ENCODE assay signal across 9 mouse cellular contexts in genomic region chr17:29238421-29238945, GRCm38 (mm10). TPM values are rescaled to one million over a fixed set of nuclear protein-coding genes. Genes with fewer than 3 reads are reported as not detected.
A peak's percentile ranks its signal among the peaks of the same experiment; 100 is the strongest.
DNase-seq lines count a peak whose midpoint lies in the region; ATAC-seq and TF ChIP-seq lines count a peak whose summit lies in the region.
"Had no signal": no experiment of that assay in that cellular context is flagged by ENCODE, and none has a peak within 500 bp of the region (broad histone marks: within the 10 kb centered on the region; RNA-seq: fewer than 3 reads in every experiment).

No protein-coding gene starts in this region.

- no peaks in the 10 kb centered on the region for H3K9me3 ChIP-seq in heart, embryonic 15.5 days (replicated peaks)
- H3K9me3 ChIP-seq in ES-E14 (ENCODE audit: control insufficient read depth, insufficient read depth, low read depth, low read length): no peaks in the 10 kb centered on the region; the same call in 1 of the 2 replicates
- H3K9me3 ChIP-seq in forebrain, embryonic 11.5 days (ENCODE audit: control insufficient read depth, low read length): no peaks in the 10 kb centered on the region
- H3K9me3 ChIP-seq in liver, embryonic 12.5 days (replicated peaks): no peaks in the 10 kb centered on the region
- H3K9me3 ChIP-seq in stomach, embryonic 16.5 days (replicated peaks; ENCODE audit: control insufficient read depth, low read length): no peaks in the 10 kb centered on the region

- DNase-seq in heart, adult 9 months (ENCODE audit: low spot score in 2 of 2): no peak
- no peak for DNase-seq in ES-E14 (ENCODE audit: low read depth, low spot score)
- DNase-seq in forebrain, embryonic 11.5 days (ENCODE audit: low spot score): no peak
- DNase-seq in c-Kit-positive CD71-positive TER-119-positive erythroid progenitor cells, embryonic 14.5 days (ENCODE audit: low spot score): no peak
- no peak for DNase-seq in T-cell, adult 2 months (ENCODE audit: low spot score)

- peak overlapping the region; percentile 64 for H3K9ac ChIP-seq in heart, embryonic 15.5 days
- H3K9ac ChIP-seq in ES-E14 (ENCODE audit: insufficient read depth, low read depth, low read length, poor library complexity, severe bottlenecking): peak overlapping the region; percentile 39
- peak overlapping the region; percentile 63 for H3K9ac ChIP-seq in forebrain, embryonic 11.5 days (ENCODE audit: low read length)
- 0 out of 2 replicates have a peak overlapping the region, but pooled peaks have one; percentile 45 for H3K9ac ChIP-seq in liver, embryonic 12.5 days
- peak overlapping the region; percentile 78 for H3K9ac ChIP-seq in stomach, embryonic 16.5 days (ENCODE audit: low read length)

- peak overlapping the region; percentile 100 for H3K4me2 ChIP-seq in heart, embryonic 15.5 days
- H3K4me2 ChIP-seq in forebrain, embryonic 11.5 days (ENCODE audit: low read depth, low read length, severe bottlenecking): peak overlapping the region; percentile 99
- H3K4me2 ChIP-seq in liver, embryonic 12.5 days: peak overlapping the region; percentile 70
- peak overlapping the region; percentile 99 for H3K4me2 ChIP-seq in stomach, embryonic 16.5 days (ENCODE audit: low read depth, low read length)

- in situ Hi-C loops in ES-E14 (cut with MboI; ENCODE audit: low sequenced_read_pairs in 2 of 2, unreplicated experiment in 2 of 2): no loop called here

- peaks cover 30% of the 10 kb centered on the region for H3K4me1 ChIP-seq in heart, embryonic 15.5 days (replicated peaks)
- H3K4me1 ChIP-seq in ES-E14 (ENCODE audit: control insufficient read depth in 2 of 2, insufficient read depth in 2 of 2, low read length in 2 of 2, poor library complexity in 1 of 2): peaks cover 0 to 7% of the 10 kb centered on the region in 2 experiments; a peak in 1 of 4 replicates
- H3K4me1 ChIP-seq in forebrain, embryonic 11.5 days (replicated peaks; ENCODE audit: control insufficient read depth, insufficient read depth, low read length): peaks cover 8% of the 10 kb centered on the region
- peaks cover 13% of the 10 kb centered on the region; the same call in 1 of the 2 replicates for H3K4me1 ChIP-seq in liver, embryonic 12.5 days
- H3K4me1 ChIP-seq in stomach, embryonic 16.5 days (ENCODE audit: control insufficient read depth, insufficient read depth, low read length): peaks cover 22% of the 10 kb centered on the region

- H3K27ac ChIP-seq in heart, embryonic 15.5 days: peak overlapping the region; percentile 29; the same call in 1 of the 2 replicates
- no peak overlapping the region for H3K27ac ChIP-seq in ES-E14 (ENCODE audit: insufficient read depth, low read depth, low read length, poor library complexity, severe bottlenecking)
- no peak overlapping the region for H3K27ac ChIP-seq in forebrain, embryonic 11.5 days (ENCODE audit: low read depth, low read length)
- H3K27ac ChIP-seq in liver, embryonic 12.5 days: no peak overlapping the region
- H3K27ac ChIP-seq in stomach, embryonic 16.5 days (ENCODE audit: low read length): no peak overlapping the region

- H3K4me3 ChIP-seq in heart, embryonic 15.5 days: peak overlapping the region; percentile 61
- peak overlapping the region; percentile 59 to 74 for H3K4me3 ChIP-seq in ES-E14 (ENCODE audit: insufficient read depth in 1 of 2, low read depth in 1 of 2, low read length in 2 of 2, poor library complexity in 1 of 2, severe bottlenecking in 1 of 2)
- peak overlapping the region; percentile 62 for H3K4me3 ChIP-seq in forebrain, embryonic 11.5 days (ENCODE audit: low read depth, low read length)
- peak overlapping the region; percentile 53 for H3K4me3 ChIP-seq in liver, embryonic 12.5 days
- peak overlapping the region; percentile 63 for H3K4me3 ChIP-seq in stomach, embryonic 16.5 days (replicated peaks; ENCODE audit: low read length)

- H3K27me3 ChIP-seq in heart, embryonic 15.5 days: peaks cover 58% of the 10 kb centered on the region
- H3K27me3 ChIP-seq in forebrain, embryonic 11.5 days (ENCODE audit: control insufficient read depth, insufficient read depth, low read length): peaks cover 14% of the 10 kb centered on the region
- H3K27me3 ChIP-seq in liver, embryonic 12.5 days (replicated peaks): peaks cover 93% of the 10 kb centered on the region
- 0 out of 2 replicates have a peak, but pooled peaks cover 11% of the 10 kb centered on the region for H3K27me3 ChIP-seq in stomach, embryonic 16.5 days (ENCODE audit: control insufficient read depth, insufficient read depth, low read length)

- no peaks in the 10 kb centered on the region for H3K36me3 ChIP-seq in heart, embryonic 15.5 days
- H3K36me3 ChIP-seq in ES-E14 (ENCODE audit: control insufficient read depth, insufficient read depth, low read length, poor library complexity, severe bottlenecking): no peaks in the 10 kb centered on the region
- no peaks in the 10 kb centered on the region for H3K36me3 ChIP-seq in forebrain, embryonic 11.5 days (ENCODE audit: control insufficient read depth, insufficient read depth, low read length)
- no peaks in the 10 kb centered on the region for H3K36me3 ChIP-seq in liver, embryonic 12.5 days
- no peaks in the 10 kb centered on the region for H3K36me3 ChIP-seq in stomach, embryonic 16.5 days (ENCODE audit: control insufficient read depth, insufficient read depth, low read length)

- 3% methylated on average over 23 of the region's 23 CpGs for WGBS in heart, embryonic 15.5 days
- 3% methylated on average over 23 of the region's 23 CpGs for WGBS in forebrain, embryonic 11.5 days
- 5% methylated on average over 23 of the region's 23 CpGs for WGBS in liver, embryonic 12.5 days (ENCODE audit: insufficient replicate concordance)
- WGBS in stomach, embryonic 16.5 days: 3% methylated on average over 23 of the region's 23 CpGs

- ATAC-seq in heart, embryonic 15.5 days (replicated peaks; ENCODE audit: insufficient number of reproducible peaks, insufficient read depth, low FRiP score, low read depth): no peak
- ATAC-seq in forebrain, embryonic 11.5 days (replicated peaks; ENCODE audit: low FRiP score): no peak
- ATAC-seq in liver, embryonic 12.5 days: no peak
- ATAC-seq in stomach, embryonic 16.5 days (ENCODE audit: insufficient read depth, low FRiP score): peak; percentile 19; the same call in 1 of the 2 replicates
- ATAC-seq: Patski had no signal

TF ChIP-seq in ES-E14, 5 proteins besides CTCF, POLR2A, EP300 and RAD21:
- no peak for TF ChIP-seq MAFK (IDR thresholded peaks at IDR 0.05; ENCODE audit: insufficient read depth, low read depth, low read length)
- TF ChIP-seq ZC3H11A (IDR thresholded peaks at IDR 0.05; ENCODE audit: borderline replicate concordance, low read depth, low read length): no peak
- no peak for TF ChIP-seq HCFC1 (IDR thresholded peaks at IDR 0.05; ENCODE audit: borderline replicate concordance, insufficient read depth, low read length)
- no peak for TF ChIP-seq ZNF384 (IDR thresholded peaks at IDR 0.05; ENCODE audit: low read depth, low read length)
- no peak for TF ChIP-seq CHD2 (IDR thresholded peaks at IDR 0.05; ENCODE audit: low read depth, low read length)

RNA-seq across cellular contexts. Expression of gene Cpne5, which starts 0.5 kb away (rescaled TPM):
- polyA plus RNA-seq in heart, embryonic 15.5 days (2015; fragmentation: Nextera tagmentation; extraction: Ambion mirVana): 14.9 and 17.9 TPM in 2 replicates
- total RNA-seq in ES-E14 (2012; rRNA removed): 5.1 and 5.8 TPM in 2 replicates
- polyA plus RNA-seq in forebrain, embryonic 11.5 days (2014; fragmentation: Nextera tagmentation; extraction: Ambion mirVana): 5.5 and 6.8 TPM in 2 replicates
- 0.18 and 0.33 TPM in 2 replicates for polyA plus RNA-seq in liver, embryonic 12.5 days (2016; fragmentation: Nextera tagmentation; extraction: Ambion mirVana)
- polyA plus RNA-seq in stomach, embryonic 16.5 days (2015; fragmentation: Nextera tagmentation; extraction: Ambion mirVana): 6.9 and 7.5 TPM in 2 replicates

RNA-seq across cellular contexts. Expression of gene Ppil1, which starts 25.5 kb away (rescaled TPM):
- polyA plus RNA-seq in heart, embryonic 15.5 days (2015; fragmentation: Nextera tagmentation; extraction: Ambion mirVana): 86.8 and 107 TPM in 2 replicates
- 134 and 157 TPM in 2 replicates for total RNA-seq in ES-E14 (2012; rRNA removed)
- 180 and 188 TPM in 2 replicates for polyA plus RNA-seq in forebrain, embryonic 11.5 days (2014; fragmentation: Nextera tagmentation; extraction: Ambion mirVana)
- polyA plus RNA-seq in liver, embryonic 12.5 days (2016; fragmentation: Nextera tagmentation; extraction: Ambion mirVana): 123 and 126 TPM in 2 replicates
- polyA plus RNA-seq in stomach, embryonic 16.5 days (2015; fragmentation: Nextera tagmentation; extraction: Ambion mirVana): 129 and 130 TPM in 2 replicates

RNA-seq across cellular contexts. Expression of gene BC004004, which starts 30.1 kb away (rescaled TPM):
- 91.1 and 96.0 TPM in 2 replicates for polyA plus RNA-seq in heart, embryonic 15.5 days (2015; fragmentation: Nextera tagmentation; extraction: Ambion mirVana)
- total RNA-seq in ES-E14 (2012; rRNA removed): 50.9 and 54.5 TPM in 2 replicates
- polyA plus RNA-seq in forebrain, embryonic 11.5 days (2014; fragmentation: Nextera tagmentation; extraction: Ambion mirVana): 58.2 and 61.5 TPM in 2 replicates
- 51.5 and 54.6 TPM in 2 replicates for polyA plus RNA-seq in liver, embryonic 12.5 days (2016; fragmentation: Nextera tagmentation; extraction: Ambion mirVana)
- polyA plus RNA-seq in stomach, embryonic 16.5 days (2015; fragmentation: Nextera tagmentation; extraction: Ambion mirVana): 82.2 and 83.0 TPM in 2 replicates
